Mouse (Mus musculus): ENCODE measurements at regions not wholly inside any gene's neighbourhood (a gene's known extent, or its start where the extent isn't known, plus 50 kb on each side); places are given as distances from the start of the nearest gene placed in this dataset.
A peak's percentile ranks its signal among the peaks of the same experiment; 100 is the strongest.

- no peaks in the 10 kb centered on the region for H3K36me3 ChIP-seq (ENCODE audit: insufficient read depth)
- DNase-seq, result no peak
- no peak overlapping the region for H3K4me2 ChIP-seq
- H3K9me3 ChIP-seq (ENCODE audit: low read depth, low read length), result no peaks in the 10 kb centered on the region
- no peaks in the 10 kb centered on the region for H3K4me1 ChIP-seq (ENCODE audit: insufficient read depth)
- no peak for TF ChIP-seq CTCF (IDR thresholded peaks at IDR 0.05; ENCODE audit: low read depth)
- no peaks in the 10 kb centered on the region for H3K27me3 ChIP-seq (ENCODE audit: insufficient read depth, low read length)
- no peak for ATAC-seq (ENCODE audit: insufficient read depth)
- H3K4me3 ChIP-seq (ENCODE audit: low read depth, low read length), result no peak overlapping the region
- no peak overlapping the region for H3K9ac ChIP-seq
- H3K27ac ChIP-seq (ENCODE audit: low read depth), result no peak overlapping the region
These were observed 56.2 kb downstream of the Gm379 start for GRCm38 (mm10) chrX:108608446-108608845.

GRCm38 (mm10) chrX:108599906-108600468 is 64.7 kb downstream of the Gm379 start:
- no peaks in the 10 kb centered on the region for H3K27me3 ChIP-seq (ENCODE audit: insufficient read depth, low read length)
- 48% methylated on average over 1 of the region's 1 CpGs for WGBS
- TF ChIP-seq CTCF (IDR thresholded peaks at IDR 0.05; ENCODE audit: low read depth), result no peak
- H3K4me1 ChIP-seq (ENCODE audit: insufficient read depth), result no peaks in the 10 kb centered on the region
- no peak overlapping the region for H3K27ac ChIP-seq (ENCODE audit: low read depth)
- H3K9ac ChIP-seq, result no peak overlapping the region
- no peaks in the 10 kb centered on the region for H3K9me3 ChIP-seq (ENCODE audit: low read depth, low read length)
- no peaks in the 10 kb centered on the region for H3K36me3 ChIP-seq (ENCODE audit: insufficient read depth)
- no peak overlapping the region for H3K4me3 ChIP-seq (ENCODE audit: low read depth, low read length)
- H3K4me2 ChIP-seq, result no peak overlapping the region
- DNase-seq, result no peak
- ATAC-seq (ENCODE audit: insufficient read depth), result no peak

GRCm38 (mm10) chrX:108561977-108562376 is 102.7 kb downstream of the Gm379 start:
- no peaks in the 10 kb centered on the region for H3K36me3 ChIP-seq (ENCODE audit: insufficient read depth)
- no peaks in the 10 kb centered on the region for H3K4me1 ChIP-seq (ENCODE audit: insufficient read depth)
- 91% methylated on average over 3 of the region's 3 CpGs for WGBS
- DNase-seq, result no peak
- H3K9ac ChIP-seq, result no peak overlapping the region
- no peaks in the 10 kb centered on the region for H3K9me3 ChIP-seq (ENCODE audit: low read depth, low read length)
- no peak for TF ChIP-seq CTCF (IDR thresholded peaks at IDR 0.05; ENCODE audit: low read depth)
- no peak for ATAC-seq (ENCODE audit: insufficient read depth)
- no peak overlapping the region for H3K27ac ChIP-seq (ENCODE audit: low read depth)
- H3K4me2 ChIP-seq, result no peak overlapping the region
- no peaks in the 10 kb centered on the region for H3K27me3 ChIP-seq (ENCODE audit: insufficient read depth, low read length)
- H3K4me3 ChIP-seq (ENCODE audit: low read depth, low read length), result no peak overlapping the region

- Histone ChIP-seq H3K36me3 (ENCODE audit: insufficient read depth) (no peaks in the 10 kb centered on the region), H3K4me1 (ENCODE audit: insufficient read depth) (no peaks in the 10 kb centered on the region), H3K4me3 (ENCODE audit: low read depth, low read length) (no peak overlapping the region), H3K9ac (no peak overlapping the region), H3K4me2 (no peak overlapping the region), H3K27me3 (ENCODE audit: insufficient read depth, low read length) (no peaks in the 10 kb centered on the region), H3K9me3 (ENCODE audit: low read depth, low read length) (no peaks in the 10 kb centered on the region), H3K27ac (ENCODE audit: low read depth) (no peak overlapping the region)
- DNase-seq, result no peak
- no peak for TF ChIP-seq CTCF (IDR thresholded peaks at IDR 0.05; ENCODE audit: low read depth)
- 67% methylated on average over 2 of the region's 2 CpGs for WGBS
- ATAC-seq (ENCODE audit: insufficient read depth), result no peak
These were observed 121.5 kb downstream of the Gm379 start for GRCm38 (mm10) chrX:108543149-108543548.

GRCm38 (mm10) chrX:108541410-108541809 is 123.3 kb downstream of the Gm379 start:
- ATAC-seq (ENCODE audit: insufficient read depth), result no peak

GRCm38 (mm10) chrX:108536995-108537394 is 127.7 kb downstream of the Gm379 start:
- no peaks in the 10 kb centered on the region for H3K27me3 ChIP-seq (ENCODE audit: insufficient read depth, low read length)
- 7% methylated on average over 3 of the region's 3 CpGs for WGBS
- no peak overlapping the region for H3K27ac ChIP-seq (ENCODE audit: low read depth)
- H3K9ac ChIP-seq, result no peak overlapping the region
- peak; percentile 64 for TF ChIP-seq CTCF (IDR thresholded peaks at IDR 0.05; ENCODE audit: low read depth)
- ATAC-seq (ENCODE audit: insufficient read depth) (no peak), DNase-seq (peak; percentile 69)
- H3K9me3 ChIP-seq (ENCODE audit: low read depth, low read length), result no peaks in the 10 kb centered on the region
- no peaks in the 10 kb centered on the region for H3K36me3 ChIP-seq (ENCODE audit: insufficient read depth)
- no peak overlapping the region for H3K4me2 ChIP-seq
- no peaks in the 10 kb centered on the region for H3K4me1 ChIP-seq (ENCODE audit: insufficient read depth)
- no peak overlapping the region for H3K4me3 ChIP-seq (ENCODE audit: low read depth, low read length)

More at GRCm38 (mm10) chrX:108541410-108541809, 123.3 kb downstream of the Gm379 start:
- 80% methylated on average over 2 of the region's 2 CpGs for WGBS
- H3K27me3 ChIP-seq (ENCODE audit: insufficient read depth, low read length), result no peaks in the 10 kb centered on the region
- TF ChIP-seq CTCF (IDR thresholded peaks at IDR 0.05; ENCODE audit: low read depth), result no peak
- H3K9ac ChIP-seq, result no peak overlapping the region
- no peak for DNase-seq
- no peaks in the 10 kb centered on the region for H3K36me3 ChIP-seq (ENCODE audit: insufficient read depth)
- no peaks in the 10 kb centered on the region for H3K4me1 ChIP-seq (ENCODE audit: insufficient read depth)
- no peak overlapping the region for H3K4me3 ChIP-seq (ENCODE audit: low read depth, low read length)
- H3K9me3 ChIP-seq (ENCODE audit: low read depth, low read length), result no peaks in the 10 kb centered on the region
- H3K4me2 ChIP-seq, result no peak overlapping the region
- H3K27ac ChIP-seq (ENCODE audit: low read depth), result no peak overlapping the region

All from lung, embryonic 14.5 days (tissue).